20 mouse cellular contexts compared by ENCODE assay signal in the genomic region with DNA sequence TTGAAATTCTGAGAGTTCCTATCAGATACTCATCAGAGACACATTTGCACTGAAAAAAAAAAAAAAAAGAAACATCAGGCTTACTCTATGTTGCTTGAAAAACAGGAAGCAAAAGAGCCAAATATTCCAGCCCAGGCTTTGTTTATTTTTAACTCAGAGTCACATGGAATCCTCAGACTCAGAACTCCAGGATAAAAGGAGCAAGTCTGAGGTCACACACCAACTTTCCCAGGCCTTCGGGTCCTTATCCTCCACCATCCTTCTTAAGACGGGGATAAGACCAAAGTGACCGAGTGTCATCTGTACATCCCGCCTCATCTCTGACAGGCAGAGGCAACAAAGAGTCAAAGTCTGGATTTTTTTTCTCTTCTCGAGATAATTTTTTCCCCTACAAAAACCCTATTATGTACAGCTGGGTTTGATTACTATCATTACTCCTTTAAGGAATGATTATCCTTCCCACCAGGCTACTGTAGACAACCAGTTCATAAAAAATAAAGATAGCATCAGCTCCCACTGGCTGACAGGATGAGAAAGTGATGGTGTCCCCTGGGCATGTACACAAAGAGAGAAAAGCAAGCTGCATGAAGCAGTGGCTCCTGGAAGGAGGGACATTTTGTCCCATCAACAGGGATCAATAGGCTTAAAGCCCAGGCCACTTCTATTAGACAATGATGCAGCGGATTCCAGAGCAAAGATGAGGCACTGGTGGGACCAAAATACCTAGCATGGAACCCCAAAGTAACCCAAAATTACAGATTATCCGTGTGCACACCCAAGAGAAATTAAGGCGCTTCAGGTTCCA. TPM values are rescaled to one million over a fixed set of nuclear protein-coding genes. Genes with fewer than 3 reads are reported as not detected.
DNase-seq lines count a peak whose midpoint lies in the region; ATAC-seq lines count a peak whose summit lies in the region.
"Had no signal": no experiment of that assay in that cellular context is flagged by ENCODE, and none has a peak within 500 bp of the region (broad histone marks: within the 10 kb centered on the region; RNA-seq: fewer than 3 reads in every experiment).

No protein-coding gene starts in this region.

- H3K27ac ChIP-seq in heart, embryonic 10.5 days = no peak overlapping the region
- H3K27ac ChIP-seq in kidney, embryonic 14.5 days (ENCODE audit: low read depth, low read length) = no peak overlapping the region
- peak overlapping the region; percentile 63 for H3K27ac ChIP-seq in lung, embryonic 16.5 days (ENCODE audit: low read length)
- H3K27ac ChIP-seq: embryonic facial prominence, embryonic 12.5 days; hindbrain, embryonic 10.5 days; midbrain, embryonic 15.5 days; neural tube, embryonic 15.5 days had no signal

- no peak overlapping the region for H3K4me2 ChIP-seq in kidney, embryonic 14.5 days (replicated peaks; ENCODE audit: low read depth, low read length)
- H3K4me2 ChIP-seq in lung, embryonic 16.5 days (ENCODE audit: low read depth, low read length) = no peak overlapping the region
- H3K4me2 ChIP-seq: embryonic facial prominence, embryonic 12.5 days; midbrain, embryonic 15.5 days; neural tube, embryonic 15.5 days had no signal

- H3K27me3 ChIP-seq in heart, embryonic 10.5 days (ENCODE audit: insufficient read depth, poor library complexity, severe bottlenecking) = no peaks in the 10 kb centered on the region
- no peaks in the 10 kb centered on the region for H3K27me3 ChIP-seq in kidney, embryonic 14.5 days (ENCODE audit: control insufficient read depth, insufficient read depth, low read length)
- H3K27me3 ChIP-seq in lung, embryonic 16.5 days (ENCODE audit: control insufficient read depth, insufficient read depth, low read depth, low read length) = no peaks in the 10 kb centered on the region
- H3K27me3 ChIP-seq: embryonic facial prominence, embryonic 12.5 days; megakaryocyte, embryonic 14.5 days; midbrain, embryonic 15.5 days; neural tube, embryonic 15.5 days had no signal

- no peak overlapping the region for H3K9ac ChIP-seq in kidney, embryonic 14.5 days (ENCODE audit: low read depth, low read length)
- H3K9ac ChIP-seq in lung, embryonic 16.5 days (ENCODE audit: low read length) = no peak overlapping the region
- H3K9ac ChIP-seq: embryonic facial prominence, embryonic 12.5 days; midbrain, embryonic 15.5 days; neural tube, embryonic 15.5 days had no signal

- DNase-seq in heart, adult 18-20 months = peak; percentile 52 to 54
- DNase-seq in heart, embryonic 10.5 days (ENCODE audit: low spot score) = no peak
- DNase-seq in kidney, adult 9 months = peak; percentile 46
- no peak for DNase-seq in lung, adult 18-20 months
- DNase-seq in cerebellum, adult 11-12 months = no peak
- DNase-seq: adrenal gland, postnatal 14 days; cerebellum, postnatal 10 days; gastrocnemius, postnatal 36 days; thymus, postnatal 36 days had no signal

- no peak overlapping the region for H3K4me3 ChIP-seq in heart, embryonic 10.5 days
- H3K4me3 ChIP-seq in kidney, embryonic 14.5 days (ENCODE audit: low read length) = no peak overlapping the region
- H3K4me3 ChIP-seq in lung, embryonic 16.5 days (ENCODE audit: low read length) = no peak overlapping the region
- H3K4me3 ChIP-seq: embryonic facial prominence, embryonic 12.5 days; erythroblast, embryonic 14.5 days; hindbrain, embryonic 10.5 days; megakaryocyte, embryonic 14.5 days; midbrain, embryonic 15.5 days; neural tube, embryonic 15.5 days had no signal

- WGBS in heart, embryonic 10.5 days = 49% methylated on average over 8 of the region's 8 CpGs
- WGBS in kidney, embryonic 14.5 days = 73% methylated on average over 8 of the region's 8 CpGs
- WGBS in lung, embryonic 16.5 days = 49% methylated on average over 8 of the region's 8 CpGs

- ATAC-seq in kidney, embryonic 14.5 days (ENCODE audit: low FRiP score, low TSS enrichment) = no peak
- ATAC-seq in lung, embryonic 16.5 days (ENCODE audit: low read depth) = peak; percentile 79
- ATAC-seq: activated CD4-positive, CD25-positive, alpha-beta regulatory T cell, adult 4 months; forebrain, embryonic 14.5 days; midbrain, embryonic 15.5 days had no signal

- no peaks in the 10 kb centered on the region for H3K36me3 ChIP-seq in heart, embryonic 10.5 days
- no peaks in the 10 kb centered on the region for H3K36me3 ChIP-seq in kidney, embryonic 14.5 days (ENCODE audit: control insufficient read depth, insufficient read depth, low read length)
- H3K36me3 ChIP-seq in lung, embryonic 16.5 days (ENCODE audit: control insufficient read depth, insufficient read depth, low read length) = no peaks in the 10 kb centered on the region
- H3K36me3 ChIP-seq: embryonic facial prominence, embryonic 12.5 days; G1E; hindbrain, embryonic 10.5 days; midbrain, embryonic 15.5 days; neural tube, embryonic 15.5 days had no signal

- no peaks in the 10 kb centered on the region for H3K9me3 ChIP-seq in heart, embryonic 10.5 days
- H3K9me3 ChIP-seq in kidney, embryonic 14.5 days (ENCODE audit: control insufficient read depth, low read length) = no peaks in the 10 kb centered on the region
- H3K9me3 ChIP-seq in lung, embryonic 16.5 days (ENCODE audit: control insufficient read depth, low read length) = no peaks in the 10 kb centered on the region
- H3K9me3 ChIP-seq: embryonic facial prominence, embryonic 12.5 days; G1E; hindbrain, embryonic 10.5 days; megakaryocyte, embryonic 14.5 days; midbrain, embryonic 15.5 days; neural tube, embryonic 15.5 days had no signal

- peaks cover 6% of the 10 kb centered on the region for H3K4me1 ChIP-seq in heart, embryonic 10.5 days
- H3K4me1 ChIP-seq in kidney, embryonic 14.5 days (ENCODE audit: control insufficient read depth, insufficient read depth, low read length) = no peaks in the 10 kb centered on the region
- peaks cover 5% of the 10 kb centered on the region; the same call in 1 of the 2 replicates for H3K4me1 ChIP-seq in lung, embryonic 16.5 days (replicated peaks; ENCODE audit: control insufficient read depth, insufficient read depth, low read length)
- H3K4me1 ChIP-seq: embryonic facial prominence, embryonic 12.5 days; midbrain, embryonic 15.5 days; neural tube, embryonic 15.5 days had no signal

RNA-seq across cellular contexts. Expression of gene Prkg1, which starts 21.4 kb away (rescaled TPM):
- total RNA-seq in heart, adult 18-20 months (2021) = 10 to 100 TPM; 11.2 to 11.5 TPM
- polyA plus RNA-seq in heart, embryonic 10.5 days (2016; fragmentation: Nextera tagmentation; extraction: Ambion mirVana) = 12.0 and 17.7 TPM in 2 replicates
- 1.9 and 2.1 TPM in 2 replicates for polyA plus RNA-seq in kidney, embryonic 14.5 days (2014; fragmentation: Nextera tagmentation; extraction: Ambion mirVana)
- polyA plus RNA-seq in lung, embryonic 16.5 days (2015; fragmentation: Nextera tagmentation; extraction: Ambion mirVana) = 5.7 and 6.9 TPM in 2 replicates
- polyA plus RNA-seq: erythroblast, embryonic 14.5 days had no signal

Comparison
In these comparisons a context has a peak if more than half of its experiments do, and no peak if none do; other contexts are left out.
1. DNase-seq: peak in heart, adult 18-20 months (2 of 2) and kidney, adult 9 months (single experiment); none in heart, embryonic 10.5 days (single experiment), lung, adult 18-20 months (0 of 2) and cerebellum, adult 11-12 months (single experiment).